Mouse (Mus musculus) olfactory bulb, adult 2 months (tissue): ENCODE results near the gene Sorcs1.

ENCODE experiments used
- CTCF ChIP-seq: fragments of 200-500 bp; IDR thresholded peaks from 2 replicates; pipeline ENCODE4 v1.5.1; 2012; ENCODE audit warnings: low read depth, mild to moderate bottlenecking, low read length, moderate library complexity; ENCODE audit not compliant: insufficient read depth
- POLR2A ChIP-seq: fragments of 200-500 bp; IDR thresholded peaks from 2 replicates; pipeline ENCODE4 v1.6.1; 2012; ENCODE audit warnings: mild to moderate bottlenecking, low read depth, low read length, moderate library complexity; ENCODE audit not compliant: insufficient read depth

DNA sequence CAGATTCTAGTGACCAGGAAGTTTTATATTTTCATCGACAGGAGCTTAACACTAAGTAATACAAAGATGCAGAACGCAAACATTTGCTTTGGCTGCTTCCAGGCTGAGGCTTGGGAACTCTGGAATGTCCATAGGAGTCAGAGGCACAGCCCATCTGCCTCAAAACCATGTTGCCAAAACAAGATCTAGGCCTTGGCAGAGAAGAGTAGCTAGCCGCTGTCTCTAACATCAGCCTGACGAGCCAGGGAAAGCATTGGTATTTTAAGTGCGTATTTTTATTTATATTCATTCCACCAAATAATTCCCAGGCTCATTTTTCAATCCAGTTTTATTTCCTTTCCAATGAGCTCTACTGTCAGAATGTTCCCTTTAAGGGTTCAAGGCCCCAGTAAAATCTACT is 75.1 kb downstream of the Sorcs1 start:
- TF ChIP-seq POLR2A (no peak), CTCF (no peak)
